Mouse (Mus musculus) heart, adult 2 months (tissue): ENCODE measurements around the gene Shroom3.

Experiments
- CTCF ChIP-seq: fragments of 200-600 bp; IDR thresholded peaks from 2 replicates; pipeline ENCODE4 v1.8.1; 2022; ENCODE audit warnings: antibody characterized with exemption, mild to moderate bottlenecking, moderate library complexity
- EP300 ChIP-seq: fragments of 200-500 bp; IDR thresholded peaks from 2 replicates; pipeline ENCODE4 v1.6.1; 2011; ENCODE audit warnings: low read depth, low read length, control low read depth; ENCODE audit not compliant: insufficient read depth
- POLR2A ChIP-seq: fragments of 200-500 bp; IDR thresholded peaks from 2 replicates; pipeline ENCODE4 v1.6.1; 2011; ENCODE audit warnings: mild to moderate bottlenecking, low read depth, low read length, control low read depth; ENCODE audit not compliant: insufficient read depth

- TF ChIP-seq EP300 (peak; percentile 57; the same call in 1 of the 2 replicates), CTCF (no peak), POLR2A (no peak)
Observed at GRCm38 (mm10) chr5:92888628-92889241, 205.5 kb downstream of the Shroom3 start.
